Mouse (Mus musculus): Measurements from ENCODE around the gene Galns.

DNA sequence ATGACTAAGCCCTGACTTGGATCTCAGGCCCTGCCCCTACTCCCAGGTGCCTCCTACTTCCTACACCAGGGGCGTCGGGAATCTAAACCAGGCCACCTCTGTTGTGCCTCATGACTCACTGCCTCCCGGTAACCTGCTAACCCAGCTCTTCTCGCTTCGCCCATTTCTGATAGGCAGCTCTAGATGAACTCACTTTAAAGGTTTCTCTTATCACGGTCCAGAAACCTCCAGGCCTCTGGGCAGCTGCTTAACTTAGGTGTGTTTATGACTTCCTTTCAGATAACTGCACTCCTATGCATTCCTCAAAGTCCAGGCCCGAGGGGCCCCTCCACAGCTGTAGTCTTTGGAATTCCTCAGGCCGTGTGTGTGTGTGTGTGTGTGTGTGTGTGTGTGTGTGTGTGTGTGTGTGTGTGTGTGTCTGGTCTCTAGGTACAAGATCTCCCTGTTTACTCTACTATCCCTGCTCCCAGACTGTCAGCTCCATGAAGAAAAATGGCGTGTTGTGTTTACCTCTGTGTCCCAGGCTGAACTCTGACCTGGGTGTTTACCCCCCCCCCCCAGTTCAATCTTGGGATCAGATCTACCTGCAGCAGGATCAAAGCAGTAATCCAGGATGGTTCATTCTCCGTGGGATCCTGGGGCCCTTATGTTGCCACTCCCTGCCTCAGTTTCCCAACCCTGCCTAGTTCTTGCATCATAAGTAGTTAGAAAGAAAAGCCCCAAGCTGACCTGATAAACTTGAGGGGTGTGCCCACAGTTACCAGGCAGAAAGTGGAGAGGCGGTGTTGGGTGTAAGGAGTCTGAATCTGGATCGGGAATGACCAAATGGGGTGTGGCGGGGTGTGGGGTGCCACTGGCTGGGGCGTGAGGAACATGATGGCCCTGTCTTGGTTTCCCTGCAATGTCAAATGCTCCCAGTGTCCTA, 24.9 kb upstream of the Galns start:
- TF ChIP-seq CTCF (IDR thresholded peaks at IDR 0.05; ENCODE audit: control insufficient read depth, insufficient read depth, low read length): no peak
- no peak for TF ChIP-seq POLR2A (IDR thresholded peaks at IDR 0.05; ENCODE audit: borderline replicate concordance, control insufficient read depth, low read depth, low read length)
